Comparison of ENCODE assay signal across 22 mouse cellular contexts in the genomic region with DNA sequence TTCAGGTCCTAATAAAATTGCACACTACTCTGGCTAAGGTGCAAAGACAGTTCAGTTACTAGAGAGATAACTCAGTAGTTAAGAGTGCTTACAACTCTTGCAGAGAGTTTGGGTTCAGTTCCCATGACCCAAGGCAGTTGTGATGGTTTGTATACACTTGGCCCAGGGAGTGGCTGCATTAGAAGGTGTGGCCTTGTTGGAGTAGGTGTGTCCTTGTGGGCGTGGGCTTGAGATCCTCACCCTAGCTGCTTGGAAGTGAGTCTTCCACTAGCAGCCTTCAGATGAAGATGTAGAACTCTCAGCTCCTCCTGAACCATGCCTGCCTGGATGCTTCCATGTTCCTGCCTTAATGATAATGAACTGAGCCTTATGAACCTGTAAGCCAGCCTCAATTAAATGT. TPM values are rescaled to one million over a fixed set of nuclear protein-coding genes. Genes with fewer than 3 reads are reported as not detected.
DNase-seq lines count a peak whose midpoint lies in the region; ATAC-seq lines count a peak whose summit lies in the region.
"Had no signal": no experiment of that assay in that cellular context is flagged by ENCODE, and none has a peak within 500 bp of the region (broad histone marks: within the 10 kb centered on the region; RNA-seq: fewer than 3 reads in every experiment).

No protein-coding gene starts in this region.

- WGBS in liver, embryonic 15.5 days (ENCODE audit: insufficient replicate concordance) = 23% methylated on average over 1 of the region's 1 CpGs

- H3K4me1 ChIP-seq in erythroblast, embryonic 14.5 days (ENCODE audit: control insufficient read depth) = peaks cover 36% of the 10 kb centered on the region
- peaks cover 31% of the 10 kb centered on the region for H3K4me1 ChIP-seq in liver, embryonic 15.5 days (replicated peaks)
- H3K4me1 ChIP-seq: embryonic facial prominence, embryonic 12.5 days; limb, embryonic 12.5 days had no signal

- peak overlapping the region; percentile 60 for H3K4me2 ChIP-seq in liver, embryonic 15.5 days
- H3K4me2 ChIP-seq: embryonic facial prominence, embryonic 12.5 days; forebrain, embryonic 15.5 days; hindbrain, embryonic 13.5 days; limb, embryonic 12.5 days; midbrain, embryonic 12.5 days had no signal

- peak overlapping the region; percentile 45 for H3K27ac ChIP-seq in liver, embryonic 15.5 days (replicated peaks)
- H3K27ac ChIP-seq: embryonic facial prominence, embryonic 12.5 days; forebrain, embryonic 15.5 days; heart, adult 2 months; hindbrain, embryonic 13.5 days; kidney, postnatal 0 days; limb, embryonic 12.5 days; midbrain, embryonic 12.5 days had no signal

- ATAC-seq in CD4-positive, CD25-positive, alpha-beta regulatory T cell, adult 4 months = no peak
- ATAC-seq in liver, embryonic 15.5 days (ENCODE audit: insufficient read depth) = no peak
- ATAC-seq: forebrain, embryonic 15.5 days had no signal

- H3K4me3 ChIP-seq in erythroblast, embryonic 14.5 days (replicated peaks) = peak overlapping the region; percentile 55
- peak overlapping the region; percentile 28; the same call in 1 of the 2 replicates for H3K4me3 ChIP-seq in liver, embryonic 15.5 days (replicated peaks)
- H3K4me3 ChIP-seq: embryonic facial prominence, embryonic 12.5 days; forebrain, embryonic 15.5 days; heart, adult 2 months; hindbrain, embryonic 13.5 days; limb, embryonic 12.5 days; midbrain, embryonic 12.5 days had no signal

- peak; percentile 2 for DNase-seq in CD4-positive, CD25-positive, alpha-beta regulatory T cell, adult 2 months (ENCODE audit: low read depth, low spot score)
- peak; percentile 35 for DNase-seq in MEL-GATA-1-ER (ENCODE audit: extremely low read depth, low read depth)
- DNase-seq in urinary bladder, postnatal 14 days (ENCODE audit: low spot score) = no peak
- DNase-seq in urinary bladder, postnatal 25 days (ENCODE audit: low spot score) = no peak
- no peak for DNase-seq in lung, postnatal 14 days
- DNase-seq: adrenal gland, adult 2 months; cerebellum, adult 18-20 months; cerebellum, postnatal 25 days; gastrocnemius, postnatal 14 days; heart, adult 2 months; kidney, adult 2 months; layer of hippocampus, postnatal 36 days; lung, adult 2 months had no signal

- H3K9ac ChIP-seq in liver, embryonic 15.5 days = no peak overlapping the region
- H3K9ac ChIP-seq: embryonic facial prominence, embryonic 12.5 days; forebrain, embryonic 15.5 days; hindbrain, embryonic 13.5 days; limb, embryonic 12.5 days; midbrain, embryonic 12.5 days had no signal

- H3K9me3 ChIP-seq in erythroblast, embryonic 14.5 days (ENCODE audit: control insufficient read depth, low read length) = peaks cover 15% of the 10 kb centered on the region
- no peaks in the 10 kb centered on the region for H3K9me3 ChIP-seq in liver, embryonic 15.5 days (replicated peaks)
- H3K9me3 ChIP-seq: embryonic facial prominence, embryonic 12.5 days; forebrain, embryonic 15.5 days; hindbrain, embryonic 13.5 days; limb, embryonic 12.5 days; midbrain, embryonic 12.5 days had no signal

- H3K27me3 ChIP-seq in erythroblast, embryonic 14.5 days (ENCODE audit: control insufficient read depth) = no peaks in the 10 kb centered on the region
- no peaks in the 10 kb centered on the region for H3K27me3 ChIP-seq in liver, embryonic 15.5 days
- H3K27me3 ChIP-seq: forebrain, embryonic 15.5 days; hindbrain, embryonic 13.5 days; midbrain, embryonic 12.5 days had no signal

- H3K36me3 ChIP-seq in erythroblast, embryonic 14.5 days (ENCODE audit: control insufficient read depth) = no peaks in the 10 kb centered on the region
- no peaks in the 10 kb centered on the region for H3K36me3 ChIP-seq in liver, embryonic 15.5 days (replicated peaks)
- H3K36me3 ChIP-seq: embryonic facial prominence, embryonic 12.5 days; forebrain, embryonic 15.5 days; hindbrain, embryonic 13.5 days; limb, embryonic 12.5 days; midbrain, embryonic 12.5 days had no signal

RNA-seq across cellular contexts. Expression of gene Phf8, which starts 2.3 kb away (rescaled TPM):
- polyA plus RNA-seq in CD4-positive, CD25-positive, alpha-beta regulatory T cell, adult 4 months (2017; shearing (Covaris generic)) = 10 to 100 TPM; 38.9 to 53.6 TPM
- 0.16 and 0.25 TPM in 2 replicates for polyA plus RNA-seq in erythroblast, embryonic 14.5 days (2012)
- 7.0 and 7.6 TPM in 2 replicates for polyA plus RNA-seq in liver, embryonic 15.5 days (2015; fragmentation: Nextera tagmentation; extraction: Ambion mirVana)

Comparison
In these comparisons a context has a peak if more than half of its experiments do, and no peak if none do; other contexts are left out.
1. DNase-seq: peak in CD4-positive, CD25-positive, alpha-beta regulatory T cell, adult 2 months (single experiment) and MEL-GATA-1-ER (single experiment); none in urinary bladder, postnatal 14 days (single experiment), urinary bladder, postnatal 25 days (single experiment) and lung, postnatal 14 days (single experiment).